Mouse (Mus musculus) monocyte, adult 59 days (primary cell): ENCODE measurements around the gene Arsg. TPM values are rescaled to one million over a fixed set of nuclear protein-coding genes. Genes with fewer than 3 reads are reported as not detected.

Source experiments
- total RNA-seq, 2 experiments: library from RNA; stranded (reverse); gene quantifications; one replicate each; pipeline ENCODE4 v1.2.4; 2023

Arsg gene
- total RNA-seq = 10 to 100 TPM; 12.1 to 12.2 TPM

DNA sequence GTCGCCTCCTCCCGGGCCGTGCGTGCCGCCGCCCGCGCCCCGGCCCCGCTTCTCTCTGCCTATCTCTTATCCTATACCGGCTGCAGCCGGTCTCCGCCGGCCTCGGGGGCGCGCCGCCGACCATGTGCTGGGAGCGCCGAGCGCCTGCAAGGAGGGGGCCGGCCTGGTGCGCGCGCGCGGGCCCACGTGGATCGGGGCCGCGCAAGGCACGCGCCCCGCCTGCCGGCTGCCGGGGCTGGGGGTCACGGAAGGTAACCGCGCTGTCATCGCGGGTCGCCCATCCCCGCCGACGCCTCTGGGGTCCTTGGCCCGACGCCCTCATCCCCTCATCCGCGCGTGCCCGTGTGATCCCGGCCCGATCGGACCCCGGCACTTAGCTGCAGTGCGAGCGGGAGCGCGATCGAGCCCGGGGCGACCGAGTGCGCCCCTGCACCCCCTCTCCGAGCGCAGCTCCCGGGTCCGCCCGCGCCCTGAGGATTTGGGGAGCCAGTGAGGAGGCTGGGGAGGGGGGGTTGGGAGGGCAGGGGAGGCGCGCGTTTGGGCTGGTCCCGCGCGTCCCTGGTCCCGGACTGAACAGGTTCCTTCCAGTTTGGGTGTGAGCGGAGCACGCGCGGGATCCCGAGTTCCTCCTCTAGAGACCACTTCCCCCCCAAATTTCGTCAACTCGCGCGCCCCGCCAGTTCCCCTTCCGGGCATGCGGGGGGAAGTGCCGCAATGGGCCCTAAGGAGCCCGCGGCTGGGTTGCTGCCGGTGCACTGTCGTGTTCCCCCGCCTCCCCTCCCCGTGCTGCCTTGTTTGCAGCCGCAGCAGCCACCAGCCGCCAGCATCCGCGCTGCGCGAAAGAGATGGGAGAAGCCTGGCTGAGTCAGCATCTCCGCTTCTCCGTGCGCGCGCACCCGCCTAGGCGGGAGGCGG lies at the start of gene Arsg, which contains the start of gene Slc16a6:
Gene Arsg (plus strand): TSS at position 204 of the 915 bp plus-strand sequence.
Gene Slc16a6 (minus strand): TSS at position 428 of the 915 bp plus-strand sequence.

DNA sequence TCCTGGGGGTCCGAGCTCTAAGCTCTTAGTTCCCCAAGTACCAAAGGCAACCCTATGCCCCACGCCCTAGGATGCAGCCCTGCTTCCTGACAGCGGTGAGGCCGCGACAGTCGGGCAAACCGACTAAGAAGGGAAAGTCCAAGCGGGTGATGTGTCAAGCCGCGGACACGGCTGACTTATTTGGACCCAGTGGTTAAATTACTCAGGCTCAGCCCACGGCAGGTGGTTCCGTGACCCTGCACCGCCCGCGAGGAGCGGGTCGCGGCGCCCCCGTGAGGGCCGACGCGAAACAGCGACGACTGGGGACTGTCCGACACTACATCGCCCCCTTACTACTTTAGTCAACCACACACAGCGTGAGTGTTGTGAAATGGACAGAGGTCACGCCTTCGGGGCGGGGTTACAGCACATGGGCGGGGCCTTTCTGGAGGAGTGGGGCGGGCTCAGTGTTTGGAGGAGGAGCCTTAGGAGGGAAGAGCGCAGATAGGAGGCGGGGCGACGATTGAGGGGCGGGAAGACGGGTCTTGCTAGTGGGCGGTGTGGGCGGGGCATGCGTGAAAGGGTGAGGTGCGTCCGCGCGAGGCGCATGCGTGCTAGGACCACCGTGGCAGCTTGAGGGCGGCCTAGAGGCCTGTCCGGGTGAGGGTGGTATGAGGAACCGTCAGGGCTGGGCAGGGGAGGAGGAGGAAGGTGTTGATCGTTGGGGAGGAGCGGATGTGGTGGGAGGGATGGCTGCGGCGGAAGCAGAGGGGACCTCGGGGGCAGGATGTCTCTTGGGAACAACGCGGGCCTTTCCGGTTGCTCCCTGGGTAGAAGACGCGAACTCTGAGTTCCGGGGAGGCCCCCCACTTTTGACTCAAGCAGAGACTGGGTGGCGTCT lies 47.5 kb upstream of the Arsg start, which contains the start of gene Amz2:
Gene Amz2 (plus strand): TSS at position 555 of the 880 bp plus-strand sequence.

DNA sequence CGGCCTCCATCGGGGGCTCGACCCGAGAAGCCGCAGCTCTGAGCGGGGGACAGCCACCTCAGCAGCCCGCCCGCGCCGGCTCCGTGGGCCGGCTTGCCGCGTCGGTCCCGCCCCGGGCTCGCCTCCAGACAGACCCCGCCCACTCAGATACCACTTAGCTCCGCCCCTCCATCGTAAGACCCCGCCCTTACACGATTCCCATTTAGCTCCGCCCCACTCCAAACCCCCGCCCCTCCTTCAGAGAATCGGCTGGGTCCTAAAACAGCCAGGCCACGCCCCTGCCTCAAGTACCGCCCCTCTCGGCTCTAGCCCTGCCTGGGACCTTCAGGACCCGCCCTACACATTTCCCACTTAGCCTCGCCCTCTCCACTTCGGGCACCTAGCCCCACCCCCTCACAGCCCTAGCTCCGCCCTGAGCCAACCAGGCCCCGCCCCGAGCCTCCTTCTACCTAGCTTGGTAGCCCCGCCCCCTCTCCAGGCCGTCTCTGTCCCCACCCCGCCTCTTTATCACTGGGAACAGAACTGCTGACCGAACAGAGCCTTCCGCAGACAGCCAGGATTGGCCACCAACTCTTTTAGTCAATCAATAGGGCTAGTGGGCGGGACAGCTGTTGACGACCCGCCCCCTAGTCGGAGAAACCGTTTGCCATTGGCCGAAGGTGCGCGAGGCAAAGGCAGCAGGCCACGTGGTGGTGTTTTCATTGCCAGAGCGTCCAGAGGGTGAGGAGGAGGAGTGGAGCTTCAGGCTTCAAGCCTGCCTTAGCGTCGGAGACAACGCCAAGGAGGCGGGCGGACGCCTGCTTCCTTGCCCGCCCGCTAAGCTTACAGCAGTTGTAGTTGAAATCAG lies 138.4 kb downstream of the Arsg start, which contains the start of gene Wipi1:
Gene Wipi1 (minus strand): TSS at position 665 of the 847 bp plus-strand sequence.

Other genes starting within 250 kb of the Arsg start
- not detected for gene Rgs9, start 175.2 kb upstream of the Arsg start, total RNA-seq
- 100 to 1,000 TPM; 112 to 132 TPM for gene Gna13, start 110.5 kb upstream of the Arsg start, total RNA-seq
- gene 9930022D16Rik, start 59.5 kb upstream of the Arsg start, total RNA-seq = under 1 TPM; 0.58 to 0.94 TPM
- 10 to 100 TPM; 24.7 to 31.2 TPM for gene Amz2, start 47.4 kb upstream of the Arsg start, total RNA-seq
- 10 to 100 TPM; 21.7 to 32.9 TPM for gene Slc16a6, start 224 bp downstream of the Arsg start, total RNA-seq
- 1 to 10 TPM; 8.2 to 9.7 TPM for gene Wipi1, start 138.6 kb downstream of the Arsg start, total RNA-seq
- 100 to 1,000 TPM; 143 to 159 TPM for gene Prkar1a, start 176.0 kb downstream of the Arsg start, total RNA-seq
- gene Fam20a, start 248.9 kb downstream of the Arsg start, total RNA-seq = 1 to 10 TPM; 3.9 to 4.1 TPM